Mouse (Mus musculus) stomach, postnatal 0 days (tissue): ENCODE measurements around the gene Tcf12.

ENCODE experiments used
- CTCF ChIP-seq: IDR thresholded peaks from 2 replicates; pipeline ENCODE4 v1.5.1; 2016; ENCODE audit warnings: antibody characterized with exemption, low read depth, mild to moderate bottlenecking, moderate library complexity
- EP300 ChIP-seq: optimal IDR thresholded peaks from 2 replicates; pipeline ENCODE3; 2016; ENCODE audit warnings: antibody characterized with exemption

DNA sequence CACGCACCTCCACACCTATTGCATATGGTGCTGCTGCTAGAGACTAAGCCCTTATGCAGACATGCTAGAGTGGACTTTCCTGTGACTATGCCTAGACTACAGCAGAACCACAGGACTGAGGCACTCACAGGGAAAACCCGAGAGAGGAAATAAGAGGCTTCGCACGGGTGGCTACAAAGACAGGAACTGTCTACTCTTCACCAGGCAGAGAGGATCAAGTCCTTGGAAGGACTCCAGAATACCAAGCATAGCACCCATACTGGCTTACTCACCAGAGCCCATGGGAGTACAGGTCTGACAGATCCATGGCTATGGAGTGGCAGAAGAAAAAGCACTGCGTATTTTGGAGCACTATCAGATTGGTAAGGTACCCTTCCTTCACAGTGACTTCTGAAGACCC lies 269.8 kb downstream of the Tcf12 start:
- TF ChIP-seq CTCF = no peak
- TF ChIP-seq EP300 = no peak
